Mouse (Mus musculus) CH12.LX (cell line): Measurements from ENCODE around the gene Mat1a. TPM values are rescaled to one million over a fixed set of nuclear protein-coding genes. Genes with fewer than 3 reads are reported as not detected.
A peak's percentile ranks its signal among the peaks of the same experiment; 100 is the strongest.

ENCODE experiments used
- DNase-seq: peaks from one replicate; pipeline ENCODE4 v3.0.0-alpha.2; 2013; ENCODE audit errors: extremely low read depth
- H3K27ac ChIP-seq: 2 replicates; pipeline ENCODE4 v1.5.1; 2012; ENCODE audit warnings: low read depth, mild to moderate bottlenecking, control low read depth, moderate library complexity; ENCODE audit not compliant: insufficient read depth
- H3K27me3 ChIP-seq: replicated peaks from 2 replicates; pipeline ENCODE3; 2012; ENCODE audit warnings: inconsistent platforms
- H3K36me3 ChIP-seq, 2 experiments: replicated peaks in 1 of 2; 2 replicates each; pipeline versions ENCODE3 to v1.6.1; 2012; ENCODE audit warnings: inconsistent platforms in 1 of 2, low read length in 1 of 2, mild to moderate bottlenecking in 1 of 2, mixed read lengths in 1 of 2, moderate library complexity in 1 of 2; ENCODE audit not compliant: control insufficient read depth in 1 of 2, insufficient read depth in 1 of 2
- H3K4me1 ChIP-seq, 2 experiments: 2 replicates each; pipeline ENCODE4 v1.6.1; 2012; ENCODE audit warnings: inconsistent platforms in 1 of 2, moderate library complexity in 1 of 2; ENCODE audit not compliant: insufficient read depth in 2 of 2, control insufficient read depth in 1 of 2
- H3K4me2 ChIP-seq: 2 replicates; pipeline ENCODE4 v1.6.1; 2012; ENCODE audit warnings: low read depth, mild to moderate bottlenecking, control low read depth; ENCODE audit not compliant: poor library complexity, insufficient read depth, severe bottlenecking
- H3K4me3 ChIP-seq, 3 experiments: fragments of 150-350 bp in 1 of 3; sonication (generic) in 1 of 3; replicated peaks in 1 of 3; 2 replicates each; pipeline versions ENCODE3 to v1.5.1; 2011 to 2012; ENCODE audit warnings: low read depth in 2 of 3, low read length in 2 of 3, mild to moderate bottlenecking in 2 of 3, moderate library complexity in 2 of 3, control low read depth in 1 of 3, improper control_type of control experiment in 1 of 3, inconsistent platforms in 1 of 3, mixed read lengths in 1 of 3; ENCODE audit not compliant: poor library complexity in 1 of 3
- H3K79me2 ChIP-seq: replicated peaks from 2 replicates; pipeline ENCODE4 v1.6.1; 2012; ENCODE audit warnings: mild to moderate bottlenecking, moderate library complexity; ENCODE audit not compliant: control insufficient read depth, poor library complexity, insufficient read depth, severe bottlenecking; ENCODE audit errors: extremely low read depth
- H3K9ac ChIP-seq: 2 replicates; pipeline ENCODE4 v1.6.1; 2012; ENCODE audit warnings: low read depth, mild to moderate bottlenecking, control low read depth, moderate library complexity; ENCODE audit not compliant: insufficient read depth
- H3K9me3 ChIP-seq: replicated peaks from 2 replicates; pipeline ENCODE3; 2012; ENCODE audit warnings: low read length, inconsistent platforms, mixed read lengths
- BHLHE40 ChIP-seq: IDR thresholded peaks from 2 replicates; pipeline ENCODE4 v1.6.1; 2011; ENCODE audit warnings: mild to moderate bottlenecking, low read depth, low read length, improper control_type of control experiment
- CHD2 ChIP-seq: IDR thresholded peaks from 2 replicates; pipeline ENCODE4 v1.6.1; 2011; ENCODE audit warnings: low read length, improper control_type of control experiment
- CTCF ChIP-seq, 2 experiments: IDR thresholded peaks in 1 of 2; conservative IDR thresholded peaks in 1 of 2; 2 replicates each; pipeline ENCODE4 v1.5.1; 2011 to 2012; ENCODE audit warnings: low read depth in 2 of 2, low read length in 2 of 2, improper control_type of control experiment in 1 of 2, inconsistent platforms in 1 of 2, mild to moderate bottlenecking in 1 of 2, moderate library complexity in 1 of 2
- E2F4 ChIP-seq: IDR thresholded peaks from 2 replicates; pipeline ENCODE4 v1.6.1; 2011; ENCODE audit warnings: low read depth, low read length, improper control_type of control experiment; ENCODE audit not compliant: insufficient replicate concordance
- ELF1 ChIP-seq: IDR thresholded peaks from 2 replicates; pipeline ENCODE4 v1.6.1; 2014; ENCODE audit warnings: low read depth, mild to moderate bottlenecking, inconsistent platforms, low read length, improper control_type of control experiment
- ETS1 ChIP-seq: conservative IDR thresholded peaks from 2 replicates; pipeline ENCODE4 v1.6.1; 2012; ENCODE audit warnings: low read depth, mild to moderate bottlenecking, inconsistent platforms, low read length, improper control_type of control experiment, moderate library complexity
- HCFC1 ChIP-seq: IDR thresholded peaks from 2 replicates; pipeline ENCODE4 v1.6.1; 2012; ENCODE audit warnings: low read depth, mild to moderate bottlenecking, inconsistent platforms, low read length, improper control_type of control experiment
- JUN ChIP-seq: IDR thresholded peaks from 2 replicates; pipeline ENCODE4 v1.6.1; 2011; ENCODE audit warnings: low read depth, mild to moderate bottlenecking, low read length, improper control_type of control experiment, moderate library complexity; ENCODE audit not compliant: insufficient read depth
- MAFK ChIP-seq: IDR thresholded peaks from 2 replicates; pipeline ENCODE4 v1.6.1; 2011; ENCODE audit warnings: low read length, improper control_type of control experiment; ENCODE audit not compliant: insufficient replicate concordance
- MAX ChIP-seq: IDR thresholded peaks from 2 replicates; pipeline ENCODE4 v1.6.1; 2011; ENCODE audit warnings: low read length, improper control_type of control experiment
- MEF2A ChIP-seq: IDR thresholded peaks from 2 replicates; pipeline ENCODE4 v1.6.1; 2014; ENCODE audit warnings: low read depth, mild to moderate bottlenecking, inconsistent platforms, low read length, improper control_type of control experiment, borderline replicate concordance
- MXI1 ChIP-seq: IDR thresholded peaks from 2 replicates; pipeline ENCODE4 v1.6.1; 2011; ENCODE audit warnings: mild to moderate bottlenecking, low read depth, low read length, improper control_type of control experiment
- MYC ChIP-seq: IDR thresholded peaks from 2 replicates; pipeline ENCODE4 v1.6.1; 2011; ENCODE audit warnings: low read depth, mild to moderate bottlenecking, improper control_type of control experiment, low read length
- NELFE ChIP-seq: IDR thresholded peaks from 2 replicates; pipeline ENCODE4 v1.6.1; 2011; ENCODE audit warnings: low read depth, low read length, improper control_type of control experiment
- POLR2AphosphoS2 ChIP-seq: IDR thresholded peaks from 2 replicates; pipeline ENCODE4 v1.6.1; 2011; ENCODE audit warnings: low read depth, low read length, improper control_type of control experiment
- RAD21 ChIP-seq: IDR thresholded peaks from 2 replicates; pipeline ENCODE4 v1.6.1; 2011; ENCODE audit warnings: low read depth, mild to moderate bottlenecking, low read length, improper control_type of control experiment, moderate library complexity
- SIN3A ChIP-seq: IDR thresholded peaks from 2 replicates; pipeline ENCODE4 v1.6.1; 2012; ENCODE audit warnings: low read length, improper control_type of control experiment, inconsistent platforms
- TBP ChIP-seq: conservative IDR thresholded peaks from 2 replicates; pipeline ENCODE4 v1.6.1; 2011; ENCODE audit warnings: low read depth, low read length, improper control_type of control experiment
- TCF12 ChIP-seq: IDR thresholded peaks from 2 replicates; pipeline ENCODE4 v1.6.1; 2014; ENCODE audit warnings: low read depth, mild to moderate bottlenecking, inconsistent platforms, low read length, improper control_type of control experiment
- USF1 ChIP-seq: IDR thresholded peaks from 2 replicates; pipeline ENCODE4 v1.6.1; 2014; ENCODE audit warnings: low read depth, mild to moderate bottlenecking, inconsistent platforms, low read length, improper control_type of control experiment
- USF2 ChIP-seq: conservative IDR thresholded peaks from 2 replicates; pipeline ENCODE4 v1.6.1; 2011; ENCODE audit warnings: low read depth, low read length, improper control_type of control experiment
- ZC3H11A ChIP-seq: IDR thresholded peaks from 2 replicates; pipeline ENCODE4 v1.6.1; 2012; ENCODE audit warnings: low read depth, mild to moderate bottlenecking, inconsistent platforms, low read length, improper control_type of control experiment
- ZMIZ1 ChIP-seq: IDR thresholded peaks from 2 replicates; pipeline ENCODE4 v1.6.1; 2012; ENCODE audit warnings: low read depth, mild to moderate bottlenecking, inconsistent platforms, low read length, improper control_type of control experiment
- dilution Hi-C: fragments of 300-500 bp; cut with MboI; formaldehyde crosslinking; loops from 2 replicates; pipeline ENCODE4 v1.14.3; 2020; ENCODE audit warnings: low sequenced_read_pairs; ENCODE audit not compliant: extremely low pct_unique_long_range_greater_than_20kb, extremely low pct_ligation_motif_present
- in situ Hi-C: fragments of 300-500 bp; cut with MboI; formaldehyde crosslinking; loops from 3 replicates; pipeline ENCODE4 v1.14.3; 2019; ENCODE audit warnings: low sequenced_read_pairs, low pct_ligation_motif_present, low pct_unique_long_range_greater_than_20kb, mixed read lengths
- polyA plus RNA-seq: library from polyadenylated mRNA; unstranded; fragments of >175 nt; gene quantifications from 2 replicates; pipeline ENCODE4 v1.2.1, GENCODE M21; 2012; ENCODE audit warnings: low read depth; ENCODE audit not compliant: insufficient read length
- total RNA-seq, 2 experiments: library from RNA; depleted of rRNA; stranded (reverse); fragments of 300-350 nt in 1 of 2; fragments of >200 nt in 1 of 2; gene quantifications; 2 replicates each; pipeline ENCODE4 v1.2.3; 2012 to 2014

Mat1a gene
- total and polyA plus RNA-seq, 3 experiments: not detected

DNA sequence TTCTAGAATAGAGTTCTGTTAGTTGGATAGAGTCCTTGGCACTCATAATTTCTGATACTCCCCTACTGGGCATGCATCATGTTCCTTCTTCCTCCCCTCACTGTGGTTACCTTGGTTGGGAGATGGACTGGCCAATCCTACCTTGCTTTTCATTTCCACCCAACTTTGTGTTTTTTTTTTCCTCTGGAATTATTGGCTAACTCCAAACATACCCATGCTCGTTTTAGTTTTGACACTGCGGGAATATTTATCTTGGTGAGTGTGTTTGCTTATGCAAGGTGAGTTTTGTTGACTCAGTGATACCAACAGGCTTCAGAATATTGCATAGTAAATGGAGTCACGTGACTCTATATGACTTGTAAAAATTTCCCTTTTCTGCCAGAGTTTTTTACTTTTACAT lies 4.1 kb upstream of the Mat1a start:
- no peak for DNase-seq
- H3K27me3 ChIP-seq: no peaks in the 10 kb centered on the region
- H3K36me3 ChIP-seq: no peaks in the 10 kb centered on the region
- in situ Hi-C loops (no loop called here), dilution Hi-C loops (no loop called here)
- no peaks in the 10 kb centered on the region for H3K4me1 ChIP-seq
- TF ChIP-seq TBP (no peak), BHLHE40 (0 out of 2 replicates have a peak, but pooled peaks have one; percentile 18), CTCF (conservative IDR thresholded peaks at IDR 0.05 in 1 of 2, IDR thresholded peaks at IDR 0.05 in 1 of 2; ENCODE audit: low read depth in 2 of 2, low read length in 2 of 2) (no peak), MAFK (no peak), SIN3A (no peak)
- H3K4me3 ChIP-seq: no peak overlapping the region
- no peak overlapping the region for H3K27ac ChIP-seq
- no peak overlapping the region for H3K4me2 ChIP-seq
- no peak overlapping the region for H3K9ac ChIP-seq
- H3K9me3 ChIP-seq: no peaks in the 10 kb centered on the region
- H3K79me2 ChIP-seq: no peaks in the 10 kb centered on the region

DNA sequence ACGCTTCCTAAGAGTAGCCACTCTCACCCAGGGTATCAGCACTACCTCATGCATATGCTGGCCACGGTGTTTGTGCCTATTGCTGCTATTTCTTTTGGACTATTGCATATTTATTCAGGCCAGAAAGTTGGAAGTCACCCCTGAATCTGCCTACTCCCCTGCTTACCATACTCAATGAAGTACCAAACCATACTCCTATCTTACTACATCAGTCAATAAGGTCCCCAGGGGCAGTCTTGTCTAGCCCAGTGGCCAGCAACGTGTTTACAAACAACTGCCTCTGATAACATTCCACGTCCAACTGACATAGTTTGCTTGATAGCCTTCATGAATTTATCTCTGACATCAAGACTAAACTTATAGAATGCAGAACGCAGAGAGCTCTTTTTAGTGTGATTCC lies 3.6 kb upstream of the Mat1a start:
- Histone ChIP-seq H3K4me3 (no peak overlapping the region), H3K79me2 (no peaks in the 10 kb centered on the region), H3K4me2 (no peak overlapping the region), H3K27me3 (no peaks in the 10 kb centered on the region), H3K9ac (no peak overlapping the region), H3K9me3 (no peaks in the 10 kb centered on the region), H3K4me1 (no peaks in the 10 kb centered on the region), H3K27ac (no peak overlapping the region), H3K36me3 (no peaks in the 10 kb centered on the region)
- TF ChIP-seq TCF12 (no peak), USF2 (no peak), MXI1 (no peak), BHLHE40 (no peak), ZMIZ1 (no peak), E2F4 (no peak), ELF1 (no peak), MEF2A (no peak), CTCF (conservative IDR thresholded peaks at IDR 0.05 in 1 of 2, IDR thresholded peaks at IDR 0.05 in 1 of 2; ENCODE audit: low read depth in 2 of 2, low read length in 2 of 2) (no peak), NELFE (no peak), HCFC1 (no peak), MYC (no peak), USF1 (no peak), POLR2AphosphoS2 (no peak), CHD2 (no peak), RAD21 (no peak), ZC3H11A (no peak), MAX (no peak), JUN (no peak), ETS1 (no peak)
- in situ Hi-C loops: no loop called here
- dilution Hi-C loops: no loop called here
- no peak for DNase-seq
